Mouse (Mus musculus): ENCODE data around the gene Abcb8.
A peak's percentile ranks its signal among the peaks of the same experiment; 100 is the strongest.

Abcb8 gene

DNA sequence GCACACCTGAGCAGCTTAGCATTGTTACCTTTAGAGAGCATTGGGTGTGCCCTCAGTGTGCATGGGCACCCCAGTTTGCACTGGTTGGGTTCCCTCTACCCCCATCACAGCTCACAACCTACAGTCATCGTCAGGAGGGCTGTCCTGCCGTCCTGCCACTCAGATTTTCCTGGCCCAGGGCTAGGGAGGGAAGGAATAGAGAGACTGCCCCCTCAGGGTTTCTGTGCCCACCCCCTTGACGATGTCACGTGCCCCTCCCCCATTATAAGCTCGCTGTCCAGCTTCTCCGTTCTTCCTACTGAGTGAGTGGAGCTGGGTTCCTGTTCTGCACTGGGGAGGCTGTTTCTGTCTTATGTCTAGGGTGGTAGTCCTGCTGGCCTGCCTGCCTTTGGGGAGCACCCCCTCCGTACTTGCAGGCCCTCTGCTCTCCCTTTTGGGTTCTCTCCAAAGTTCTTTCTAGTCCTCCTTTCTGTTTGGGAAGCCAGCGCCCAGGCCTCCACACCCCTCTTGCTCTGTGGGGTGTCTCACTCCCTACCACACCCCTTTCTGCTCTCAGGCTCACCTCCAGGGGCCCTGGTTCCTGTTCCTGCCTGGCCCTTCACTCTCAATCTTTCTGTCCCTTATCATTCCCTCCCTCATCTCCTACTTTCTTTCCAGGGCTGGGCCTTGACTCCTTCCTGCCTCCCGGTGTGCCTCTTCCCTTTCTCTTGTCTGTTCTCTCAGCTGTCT lies 33.3 kb downstream of the Abcb8 start:
- no peak for DNase-seq

DNA sequence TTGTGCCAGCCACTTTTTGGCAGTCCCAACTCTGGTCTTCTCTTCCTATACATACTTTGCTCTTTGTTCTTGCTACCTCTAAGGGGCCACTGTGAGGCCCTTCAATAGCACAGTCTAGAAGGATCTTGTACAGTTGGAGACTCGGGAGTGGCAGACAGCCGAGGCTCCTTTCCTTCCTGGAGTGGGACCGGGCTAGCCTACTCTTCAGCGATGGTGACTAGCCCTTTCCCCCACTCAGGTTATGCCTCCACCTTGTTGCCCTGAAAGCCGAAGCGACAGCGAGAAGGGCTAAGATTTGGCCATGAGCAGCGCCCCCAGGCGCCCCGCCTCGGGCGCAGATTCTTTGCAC lies 33.8 kb downstream of the Abcb8 start:
- DNase-seq = no peak

DNA sequence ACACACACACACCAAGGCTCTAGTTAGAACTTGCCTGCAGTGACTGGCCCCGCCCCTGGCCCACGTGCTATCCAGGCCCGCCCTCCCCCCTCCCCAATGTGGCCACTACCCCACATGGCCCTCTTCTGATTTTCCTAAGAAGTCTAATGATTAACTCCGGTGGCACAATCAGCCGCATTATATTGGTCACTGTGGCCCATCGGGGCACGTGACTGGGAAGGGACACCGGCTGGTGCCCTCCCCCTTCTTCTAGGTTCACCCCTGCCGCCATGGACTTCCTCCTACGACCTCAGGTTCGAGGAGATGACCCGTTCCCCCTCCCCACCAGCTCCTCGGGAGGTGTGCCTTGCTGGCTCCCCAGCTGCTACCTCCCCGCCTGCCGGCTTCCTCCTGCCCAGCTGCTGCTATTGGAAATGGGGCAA lies 34.5 kb downstream of the Abcb8 start:
- peak; percentile 85 to 94 for DNase-seq

DNA sequence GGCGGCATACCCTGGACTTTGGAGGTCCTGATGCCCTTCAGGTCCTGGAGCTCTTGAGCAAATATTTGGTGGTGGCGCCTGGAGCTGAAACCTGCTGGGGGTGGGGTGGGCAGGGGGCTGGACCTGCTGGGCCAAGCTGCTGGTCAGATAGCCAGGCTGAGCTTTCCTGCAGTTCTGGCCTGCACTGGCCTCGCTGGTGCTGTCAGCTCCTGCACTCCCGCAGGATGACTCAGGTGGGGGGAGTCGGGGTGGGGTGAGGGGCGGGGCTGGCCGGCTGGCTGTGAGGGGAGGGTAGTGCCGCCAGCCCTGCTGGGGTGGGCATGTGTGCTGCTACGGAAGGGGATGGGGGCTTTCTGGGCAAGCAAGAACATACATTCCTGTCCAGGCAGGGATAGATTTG lies 35.1 kb downstream of the Abcb8 start:
- DNase-seq = peak in 1 of 2 experiments; percentile 62

DNA sequence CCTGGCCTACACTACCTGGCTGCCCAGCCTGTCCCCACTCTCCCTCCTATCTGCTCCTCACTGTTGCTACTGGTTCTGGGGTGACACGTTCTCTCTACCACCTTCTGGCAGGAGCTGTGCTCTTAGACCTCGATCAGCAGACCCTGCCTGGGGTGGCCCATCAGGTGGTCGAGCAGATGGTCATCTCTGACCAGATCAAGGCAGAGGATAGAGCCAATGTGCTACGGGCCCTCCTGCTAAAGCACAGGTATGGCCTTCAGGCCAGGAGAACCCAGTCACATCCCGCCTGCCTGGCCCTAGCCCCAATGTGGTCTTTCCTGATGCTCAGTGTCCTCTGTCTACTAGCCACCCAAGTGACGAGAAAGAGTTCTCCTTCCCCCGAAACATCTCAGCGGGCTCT lies 40.5 kb downstream of the Abcb8 start:
- no peak for DNase-seq

DNA sequence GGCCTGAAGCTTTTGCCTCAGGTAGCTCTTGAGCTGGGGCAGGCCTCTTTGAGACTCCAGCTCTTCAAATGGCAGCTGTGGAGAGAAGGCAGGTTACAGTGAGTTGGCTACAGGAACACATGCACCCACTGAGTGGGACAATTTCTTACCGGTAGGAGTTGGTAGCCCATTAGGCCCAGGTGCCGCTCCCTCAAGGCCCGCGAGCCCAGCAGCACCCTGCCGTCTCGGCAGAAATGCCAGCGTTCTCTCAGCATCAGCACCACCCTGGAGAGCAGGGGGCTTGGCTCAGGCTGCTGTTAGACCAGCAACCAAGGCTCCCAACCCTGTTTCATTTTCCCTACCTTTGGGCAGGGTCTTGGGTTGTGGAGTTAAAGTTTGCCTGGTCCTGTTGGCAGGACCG lies 47.7 kb downstream of the Abcb8 start:
- DNase-seq = no peak

DNA sequence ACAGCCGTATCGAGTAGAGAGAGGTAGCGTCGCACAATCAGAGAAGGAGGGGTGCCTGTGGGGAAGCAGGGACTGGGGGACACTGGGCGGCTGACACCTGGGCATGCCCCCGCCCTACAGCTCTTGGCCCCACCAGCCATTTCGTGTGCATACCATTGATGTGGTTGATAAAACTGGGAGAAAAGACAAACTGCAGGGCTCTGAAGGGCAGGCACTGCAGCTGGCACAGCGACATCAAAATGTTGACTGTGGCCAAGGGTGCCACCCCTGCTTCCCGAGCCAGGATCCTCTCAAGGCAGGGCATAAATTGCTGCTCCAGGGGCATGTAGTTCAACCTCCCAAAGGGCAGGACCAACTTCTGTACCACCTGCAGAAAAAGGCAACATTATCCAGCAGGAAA lies 48.6 kb downstream of the Abcb8 start:
- DNase-seq = no peak

DNA sequence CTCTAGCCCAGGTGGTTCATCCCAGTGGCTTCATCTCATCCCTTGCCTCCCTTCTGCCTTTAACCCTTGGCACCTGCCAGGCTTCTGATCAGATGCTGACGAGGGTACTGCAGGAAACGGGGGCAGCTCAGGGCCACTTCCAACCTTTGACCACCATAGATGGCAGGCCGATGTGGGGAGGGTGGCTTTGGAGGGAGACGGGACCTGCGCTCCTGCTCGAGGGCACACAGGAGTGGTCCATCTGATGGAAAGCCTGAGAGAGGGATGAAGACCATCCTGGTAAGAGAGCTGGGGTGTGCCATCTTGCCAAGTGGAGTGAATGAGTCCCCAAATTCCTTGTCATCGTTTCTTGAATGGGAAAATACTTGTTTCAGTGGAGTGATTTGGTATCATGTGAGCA lies 49.7 kb downstream of the Abcb8 start:
- no peak for DNase-seq

DNA sequence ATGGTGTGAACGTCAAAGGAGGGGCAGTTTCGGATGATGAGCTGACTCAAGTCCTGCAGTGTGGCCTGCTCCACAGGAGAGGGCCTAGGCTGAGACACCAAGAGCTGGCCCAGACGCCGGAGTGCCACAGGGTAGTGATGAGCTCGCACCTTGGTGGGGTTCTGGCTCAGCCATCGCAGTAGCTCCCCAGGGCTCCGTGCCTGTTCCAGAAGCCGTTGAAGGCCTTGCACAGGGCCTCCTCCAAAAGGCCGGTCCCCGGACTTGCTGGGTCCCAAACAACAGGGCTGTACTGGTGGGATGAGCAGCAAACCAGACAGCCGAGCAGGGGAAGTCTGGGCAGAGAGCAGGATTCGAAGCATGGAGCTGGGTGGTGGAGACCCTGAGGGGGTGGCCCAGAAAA lies 50.5 kb downstream of the Abcb8 start:
- no peak for DNase-seq

DNA sequence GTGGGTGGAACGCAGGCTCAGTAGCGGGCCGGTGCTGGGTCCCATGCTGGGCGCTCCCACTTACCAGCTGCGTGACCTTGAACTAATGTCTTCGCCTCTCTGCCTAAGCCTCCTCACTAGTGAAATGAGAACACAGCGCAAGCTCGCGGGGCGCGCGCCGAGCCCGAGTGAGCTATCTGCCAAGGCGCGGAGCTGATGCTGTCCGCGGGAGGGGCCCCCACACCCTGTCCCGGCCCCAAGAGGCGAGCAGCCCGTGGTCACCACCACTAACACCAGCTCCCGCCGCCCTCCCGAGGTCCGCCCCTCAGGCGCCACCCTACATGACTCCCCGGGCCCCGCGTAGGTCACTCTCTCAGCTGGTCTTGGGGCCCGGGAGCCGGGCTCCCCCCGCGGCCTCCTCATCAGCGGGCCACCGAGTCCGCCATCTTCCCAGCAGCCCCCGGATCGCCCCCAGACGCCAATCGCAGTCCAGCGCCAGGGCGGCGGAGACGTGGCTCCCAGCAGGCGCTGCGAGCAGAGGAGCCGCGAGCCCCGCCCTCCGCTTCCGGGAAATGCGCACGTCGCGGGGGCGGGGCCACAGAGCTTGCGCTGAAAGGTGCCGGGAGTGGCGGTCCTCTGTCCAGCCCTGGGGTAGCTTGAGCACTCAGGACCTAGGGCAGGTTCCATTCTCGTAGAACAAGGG lies 51.4 kb downstream of the Abcb8 start, which contains the start of gene Fastk:
Fastk (minus strand) TSS at position 542 of the 682 bp plus-strand sequence.
- DNase-seq = peak; percentile 96 to 98

DNA sequence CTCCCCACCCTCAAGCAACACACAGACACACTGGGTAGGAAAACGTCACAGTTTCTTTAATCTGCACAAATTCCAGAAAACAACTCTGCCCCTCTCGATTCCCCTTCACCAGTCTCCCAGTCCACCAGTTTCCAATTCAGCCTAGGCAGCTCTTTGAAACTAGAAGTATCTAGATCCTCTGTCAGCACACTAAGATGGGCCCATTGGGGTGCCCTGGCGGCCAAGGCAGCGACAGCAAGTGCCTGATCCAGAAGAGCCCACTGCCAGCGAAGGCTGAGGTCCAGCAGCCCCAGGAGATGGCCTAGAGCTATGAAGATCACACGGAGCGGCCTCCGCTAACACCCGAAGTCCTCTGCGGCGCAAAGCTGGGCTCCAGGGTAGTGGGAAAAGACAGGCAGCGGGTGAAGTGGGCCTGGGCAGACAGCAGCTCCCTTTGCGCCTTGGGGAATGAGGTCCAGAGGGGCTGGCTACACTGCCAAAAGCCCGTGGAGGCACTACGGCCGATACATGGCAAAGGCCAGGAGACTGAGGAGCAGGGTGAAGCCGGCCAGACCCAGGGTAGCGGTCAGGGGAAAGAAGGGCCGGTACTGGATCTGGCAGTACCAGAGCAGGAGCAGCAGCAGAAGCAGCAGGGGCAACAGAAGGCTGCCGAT lies 52.1 kb downstream of the Abcb8 start:
- no peak for DNase-seq

DNA sequence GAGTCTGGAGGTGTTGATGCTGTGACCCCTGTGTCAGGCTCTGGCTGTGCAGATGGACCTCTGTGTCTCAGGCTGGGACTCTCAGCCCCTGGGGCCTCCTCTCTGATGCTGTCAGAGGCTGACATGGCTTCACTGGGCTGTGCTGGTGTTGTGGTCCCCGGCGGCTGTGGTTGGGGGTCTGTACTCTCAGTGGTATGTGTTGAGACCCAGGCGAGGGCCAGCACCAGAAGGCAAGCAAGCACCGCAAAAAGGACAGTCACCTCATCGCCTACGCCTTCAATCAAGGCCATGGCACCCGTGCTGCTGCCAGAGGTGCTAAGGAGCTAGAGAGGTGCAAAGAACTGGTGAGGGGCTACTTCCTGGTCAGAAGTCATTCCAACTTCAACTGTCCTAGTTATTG lies 53.2 kb downstream of the Abcb8 start:
- DNase-seq = no peak

DNA sequence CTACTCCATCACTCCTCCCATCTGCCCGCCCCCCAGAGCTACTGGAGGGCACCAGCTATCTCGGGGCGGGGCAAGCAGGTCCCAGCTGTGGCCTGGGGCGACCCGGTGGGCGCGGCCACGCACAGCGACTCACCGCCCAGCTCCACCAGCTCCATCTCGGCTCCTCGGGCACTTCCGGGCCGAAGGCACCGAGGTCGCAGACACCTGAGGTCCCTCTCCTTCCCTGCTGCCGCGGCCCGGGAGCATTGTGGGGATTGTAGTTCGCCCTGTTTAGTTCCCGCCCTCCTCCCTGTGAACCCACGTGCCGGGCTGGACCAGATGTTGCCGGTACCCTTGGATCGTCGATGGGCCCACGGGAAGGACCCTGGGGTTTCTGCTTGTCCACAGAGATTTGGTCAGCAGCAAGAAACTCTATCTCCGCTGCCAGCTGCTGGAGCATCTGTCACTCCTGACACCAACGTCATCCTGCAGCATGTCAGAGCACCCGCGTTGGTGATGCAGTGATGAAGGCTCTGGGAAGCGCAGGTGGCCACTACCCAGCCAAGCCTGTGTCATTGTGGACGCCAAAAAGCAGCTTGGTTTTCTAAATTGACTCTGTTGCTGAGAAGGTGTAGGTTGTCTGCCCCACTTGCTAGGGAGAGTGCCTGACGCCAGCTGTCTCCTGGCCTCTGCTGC lies 54.3 kb downstream of the Abcb8 start, which contains the start of gene Tmub1:
Tmub1 (minus strand) TSS at position 231 of the 675 bp plus-strand sequence.
- DNase-seq = peak; percentile 85 to 96

DNA sequence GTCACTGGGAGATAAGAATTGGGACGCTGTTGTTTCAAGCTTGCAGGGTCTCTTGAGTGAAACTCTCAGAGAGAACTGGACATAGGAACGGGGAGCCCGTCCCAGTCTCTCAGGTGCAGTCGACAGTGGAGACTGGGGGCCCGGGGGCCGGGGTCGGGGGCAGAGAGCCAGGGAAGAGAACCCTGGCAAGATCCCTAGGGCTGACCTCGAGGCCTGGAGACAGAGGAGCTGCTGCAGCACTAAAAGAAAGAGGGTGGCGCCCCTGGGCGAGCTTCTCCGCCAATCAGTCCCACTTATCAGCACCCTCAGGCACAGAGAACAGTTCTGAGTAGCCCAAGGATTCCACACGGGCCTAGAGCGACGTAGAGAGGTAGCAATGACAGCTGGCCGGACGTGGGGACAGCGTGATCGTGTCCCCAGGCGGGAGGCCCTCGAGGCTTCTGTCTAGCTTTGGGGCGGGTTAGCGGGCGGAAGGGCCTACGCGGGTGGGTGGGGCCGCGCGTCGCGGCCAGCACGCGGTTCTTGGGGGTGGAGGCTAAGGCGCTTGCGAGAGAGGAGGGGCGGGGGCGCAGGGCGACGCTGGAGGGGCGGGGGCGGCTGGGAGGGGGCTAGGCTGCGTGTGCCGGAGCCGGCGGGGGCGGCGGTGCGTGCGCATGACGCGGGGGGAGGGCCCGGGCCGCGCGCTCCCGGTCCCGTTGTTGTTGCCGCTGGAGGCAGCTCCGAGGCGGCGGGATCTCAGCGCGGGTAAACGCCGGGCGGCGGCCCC lies 58.0 kb downstream of the Abcb8 start:
- DNase-seq = peak; percentile 83 to 94

DNA sequence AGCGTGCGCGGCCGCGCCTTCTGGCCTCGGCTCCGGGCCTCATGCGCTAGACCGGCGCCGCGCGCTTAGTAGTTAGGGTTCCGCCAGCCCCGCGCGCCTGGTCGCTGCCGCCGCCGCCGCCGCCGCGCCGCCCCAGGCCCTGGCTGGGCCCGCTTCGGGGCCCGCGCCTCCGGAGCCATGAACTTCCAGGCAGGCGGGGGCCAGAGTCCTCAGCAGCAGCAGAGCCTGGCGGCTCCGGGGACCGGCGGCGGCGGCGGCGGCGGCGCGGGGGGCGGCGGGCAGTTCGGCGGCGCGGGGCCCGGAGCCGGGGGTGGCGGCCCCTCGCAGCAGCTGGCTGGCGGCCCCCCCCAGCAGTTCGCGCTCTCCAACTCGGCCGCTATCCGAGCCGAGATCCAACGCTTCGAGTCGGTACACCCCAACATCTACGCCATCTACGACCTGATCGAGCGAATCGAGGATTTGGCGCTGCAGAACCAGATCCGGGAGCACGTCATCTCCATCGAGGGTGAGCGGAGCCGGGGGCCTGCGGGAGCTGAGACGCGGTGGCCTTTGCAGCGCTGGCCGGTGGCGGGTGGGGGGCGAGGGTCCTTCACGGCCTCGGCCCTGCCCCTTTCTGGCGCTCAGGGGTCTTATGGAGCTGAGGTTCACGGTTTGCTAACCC lies 58.7 kb downstream of the Abcb8 start, which contains the start of gene Agap3:
Agap3 (plus strand) TSS at position 148 of the 661 bp plus-strand sequence.
- peak; percentile 35 to 67 for DNase-seq

DNA sequence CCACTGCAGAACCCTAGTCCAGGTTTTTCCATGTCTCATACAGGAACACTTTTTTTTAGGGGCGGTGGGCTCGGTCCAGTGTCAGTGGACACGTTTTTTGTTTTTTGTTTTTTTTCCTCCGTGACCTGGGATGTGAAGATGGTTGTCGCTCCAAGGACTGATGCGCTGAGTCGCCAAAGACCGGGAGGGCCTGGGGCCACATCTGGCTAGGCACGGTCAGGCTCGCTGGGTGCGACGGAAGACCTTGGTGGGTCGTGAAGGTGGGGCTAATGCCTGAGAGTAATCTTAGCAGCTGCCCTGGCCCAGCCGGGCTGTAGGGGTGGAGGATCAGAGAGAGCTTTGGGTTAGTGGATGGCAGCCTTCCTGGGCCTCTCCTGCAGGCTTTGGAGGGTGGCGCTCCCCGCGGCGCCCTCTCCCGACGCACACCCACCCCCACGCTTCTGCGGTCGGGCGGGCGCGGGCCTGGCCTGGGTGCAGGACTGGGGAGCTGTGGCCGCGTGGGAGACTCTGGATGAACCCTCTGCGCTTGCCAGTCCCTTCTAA lies 59.3 kb downstream of the Abcb8 start:
- DNase-seq = no peak

DNA sequence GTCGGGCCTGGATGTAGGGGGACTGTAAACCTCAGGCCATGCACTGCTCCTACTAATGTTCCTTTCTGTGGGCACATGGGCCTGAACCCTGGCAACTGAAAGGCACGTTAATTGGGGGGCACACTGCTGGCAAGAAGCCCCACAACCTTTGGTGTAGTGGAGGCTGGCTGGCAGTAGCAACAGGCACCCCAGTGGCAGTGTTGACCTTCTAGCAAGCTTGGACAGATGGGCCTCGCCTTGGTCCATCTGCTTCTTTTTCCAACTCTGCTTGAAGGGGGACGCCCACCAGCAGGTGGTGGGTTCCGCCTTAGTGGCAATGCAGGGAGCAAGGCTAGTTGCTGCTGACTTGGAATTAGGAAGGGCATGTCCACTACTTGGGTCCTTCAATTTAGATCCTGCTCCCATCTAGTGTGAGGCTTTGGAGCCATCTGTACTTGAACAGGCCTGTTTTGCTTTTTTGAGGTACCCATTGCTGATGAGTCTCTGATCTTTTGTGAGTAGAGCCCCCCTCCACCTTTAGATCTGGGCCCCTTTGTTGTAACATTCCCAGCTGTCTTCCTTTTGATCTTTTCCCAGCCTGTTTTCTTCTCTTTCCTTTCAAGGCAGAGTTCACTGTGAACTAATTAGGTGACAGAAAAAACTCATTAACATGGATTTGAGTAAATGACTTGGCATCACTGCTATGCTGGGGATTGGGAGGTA lies 60.0 kb downstream of the Abcb8 start:
- DNase-seq = no peak

DNA sequence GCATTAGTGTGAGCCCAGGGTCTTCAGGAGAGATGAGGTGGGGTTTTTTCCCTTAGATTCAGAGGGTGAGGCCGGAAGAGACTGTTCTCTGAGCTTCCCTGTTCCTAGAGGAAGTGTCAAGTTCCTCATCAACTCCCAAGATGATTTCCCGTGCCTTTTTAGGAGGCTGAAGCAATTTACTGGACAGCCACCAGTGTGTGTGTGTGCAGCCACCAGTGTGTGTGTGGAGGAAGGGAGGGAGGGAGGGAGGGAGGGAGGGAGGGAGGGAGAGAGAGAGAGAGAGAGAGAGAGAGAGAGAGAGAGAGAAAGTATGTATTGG lies 60.5 kb downstream of the Abcb8 start:
- no peak for DNase-seq

DNA sequence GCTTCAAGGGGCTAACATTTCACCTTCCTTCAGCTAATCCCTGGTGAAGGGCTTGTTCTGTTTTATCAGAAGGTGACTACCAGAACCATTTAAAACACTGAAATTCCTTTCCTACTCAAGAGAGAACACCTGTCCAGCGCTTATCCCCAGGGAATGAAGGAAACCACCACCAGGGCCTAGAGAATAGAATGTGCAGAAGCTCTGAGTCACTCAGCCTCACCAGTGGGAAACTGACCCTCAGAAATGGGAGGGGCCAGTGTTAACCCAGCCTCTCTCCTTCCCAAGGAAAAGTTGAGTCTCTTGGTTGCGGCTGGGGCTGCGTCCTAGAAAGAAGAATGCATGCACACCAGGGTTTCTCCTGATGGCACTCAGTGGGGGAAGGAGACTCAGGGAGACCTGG lies 61.6 kb downstream of the Abcb8 start:
- no peak for DNase-seq

DNA sequence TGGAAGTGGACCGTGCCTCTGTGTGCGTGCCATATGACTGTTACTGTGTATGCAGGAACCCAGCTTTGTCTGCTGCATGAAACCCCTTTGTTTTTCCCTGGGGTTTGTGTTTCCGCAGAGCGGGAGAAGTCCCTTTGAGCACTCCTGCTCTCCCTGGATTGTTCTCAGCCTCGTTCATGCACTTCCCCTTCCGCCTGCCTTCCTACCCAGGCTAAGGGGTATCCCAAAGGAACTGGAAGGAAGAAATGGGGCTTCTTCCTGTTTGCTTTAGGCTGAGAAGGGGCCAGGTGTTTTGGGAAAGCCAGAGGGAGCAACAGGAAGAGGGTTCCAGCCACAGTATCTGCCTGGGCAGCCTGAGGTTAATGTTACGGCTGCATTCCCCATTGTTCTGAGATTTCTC lies 62.1 kb downstream of the Abcb8 start:
- no peak for DNase-seq
